Mouse (Mus musculus): ENCODE results near the gene Gm10181. TPM values are rescaled to one million over a fixed set of nuclear protein-coding genes. Genes with fewer than 3 reads are reported as not detected.

Gm10181 gene
- not detected in 2 replicates for polyA plus RNA-seq (2015; fragmentation: Nextera tagmentation; extraction: Ambion mirVana)

GRCm38 (mm10) chr9:25089122-25089521 is at the start of gene Gm10181:
Gm10181 (plus strand) TSS chr9:25089422.
- no peak for ATAC-seq
- WGBS = 87% methylated on average over 2 of the region's 2 CpGs
- H3K27ac ChIP-seq (ENCODE audit: low read length) = no peak within 1 kb of the TSS
- no peaks in the 10 kb centered on the region for H3K27me3 ChIP-seq (replicated peaks; ENCODE audit: control insufficient read depth, insufficient read depth, low read length)
- H3K9ac ChIP-seq (replicated peaks; ENCODE audit: low read depth, low read length) = no peak within 1 kb of the TSS
- H3K9me3 ChIP-seq (ENCODE audit: control insufficient read depth, low read length) = no peaks in the 10 kb centered on the region
- H3K4me1 ChIP-seq (replicated peaks; ENCODE audit: control insufficient read depth, insufficient read depth, low read length) = no peaks in the 10 kb centered on the region
- H3K4me3 ChIP-seq (replicated peaks; ENCODE audit: low read length) = no peak within 1 kb of the TSS
- H3K36me3 ChIP-seq (ENCODE audit: control insufficient read depth, insufficient read depth) = no peaks in the 10 kb centered on the region
- no peak within 1 kb of the TSS for H3K4me2 ChIP-seq (ENCODE audit: low read length)

- whole genome bisulfite sequencing = 26% methylated on average over 6 of the region's 6 CpGs
- Histone ChIP-seq H3K27ac (ENCODE audit: low read length) (no peak overlapping the region), H3K4me3 (replicated peaks; ENCODE audit: low read length) (no peak overlapping the region), H3K36me3 (ENCODE audit: control insufficient read depth, insufficient read depth) (no peaks in the 10 kb centered on the region), H3K9me3 (ENCODE audit: control insufficient read depth, low read length) (no peaks in the 10 kb centered on the region), H3K4me1 (replicated peaks; ENCODE audit: control insufficient read depth, insufficient read depth, low read length) (no peaks in the 10 kb centered on the region; the same call in 1 of the 2 replicates), H3K27me3 (replicated peaks; ENCODE audit: control insufficient read depth, insufficient read depth, low read length) (no peaks in the 10 kb centered on the region), H3K4me2 (ENCODE audit: low read length) (no peak overlapping the region), H3K9ac (replicated peaks; ENCODE audit: low read depth, low read length) (no peak overlapping the region)
- no peak; the same call in 1 of the 2 replicates for ATAC-seq
These were observed 47.6 kb upstream of the Gm10181 start for GRCm38 (mm10) chr9:25041665-25042064.

GRCm38 (mm10) chr9:25042162-25043111 is 46.8 kb upstream of the Gm10181 start:
- H3K27ac ChIP-seq (ENCODE audit: low read length) = no peak overlapping the region
- H3K9me3 ChIP-seq (ENCODE audit: control insufficient read depth, low read length) = no peaks in the 10 kb centered on the region
- no peak for ATAC-seq
- H3K4me3 ChIP-seq (replicated peaks; ENCODE audit: low read length) = no peak overlapping the region
- H3K4me1 ChIP-seq (replicated peaks; ENCODE audit: control insufficient read depth, insufficient read depth, low read length) = no peaks in the 10 kb centered on the region; the same call in 1 of the 2 replicates
- H3K9ac ChIP-seq (replicated peaks; ENCODE audit: low read depth, low read length) = no peak overlapping the region
- H3K36me3 ChIP-seq (ENCODE audit: control insufficient read depth, insufficient read depth) = no peaks in the 10 kb centered on the region
- no peak overlapping the region for H3K4me2 ChIP-seq (ENCODE audit: low read length)
- no peaks in the 10 kb centered on the region for H3K27me3 ChIP-seq (replicated peaks; ENCODE audit: control insufficient read depth, insufficient read depth, low read length)
- WGBS = 67% methylated on average over 15 of the region's 15 CpGs

DNA sequence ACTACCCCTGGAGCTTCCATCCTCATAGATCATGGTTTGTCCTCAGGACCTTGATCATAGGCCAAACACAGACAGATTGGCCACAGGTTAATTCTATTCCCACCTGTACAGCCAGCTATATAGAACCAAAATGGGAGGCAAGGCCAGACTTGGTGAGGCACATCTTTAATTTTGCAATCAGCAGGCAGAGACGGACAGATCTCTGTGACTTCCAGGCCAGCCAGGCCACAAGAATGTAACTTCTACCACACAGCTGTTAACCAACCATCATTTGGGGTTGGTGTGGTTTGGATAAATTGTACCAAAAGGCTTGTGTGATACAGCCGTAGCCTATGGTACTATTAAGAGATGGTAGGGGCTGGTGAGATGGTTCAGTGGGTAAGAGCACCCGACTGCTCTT is 44.9 kb upstream of the Gm10181 start:
- Histone ChIP-seq H3K36me3 (ENCODE audit: control insufficient read depth, insufficient read depth) (no peaks in the 10 kb centered on the region), H3K4me3 (replicated peaks; ENCODE audit: low read length) (no peak overlapping the region), H3K9ac (replicated peaks; ENCODE audit: low read depth, low read length) (no peak overlapping the region), H3K4me1 (replicated peaks; ENCODE audit: control insufficient read depth, insufficient read depth, low read length) (no peaks in the 10 kb centered on the region; the same call in 1 of the 2 replicates), H3K27me3 (replicated peaks; ENCODE audit: control insufficient read depth, insufficient read depth, low read length) (no peaks in the 10 kb centered on the region), H3K4me2 (ENCODE audit: low read length) (no peak overlapping the region), H3K9me3 (ENCODE audit: control insufficient read depth, low read length) (no peaks in the 10 kb centered on the region), H3K27ac (ENCODE audit: low read length) (no peak overlapping the region)
- 97% methylated on average over 3 of the region's 3 CpGs for WGBS
- no peak for ATAC-seq

DNA sequence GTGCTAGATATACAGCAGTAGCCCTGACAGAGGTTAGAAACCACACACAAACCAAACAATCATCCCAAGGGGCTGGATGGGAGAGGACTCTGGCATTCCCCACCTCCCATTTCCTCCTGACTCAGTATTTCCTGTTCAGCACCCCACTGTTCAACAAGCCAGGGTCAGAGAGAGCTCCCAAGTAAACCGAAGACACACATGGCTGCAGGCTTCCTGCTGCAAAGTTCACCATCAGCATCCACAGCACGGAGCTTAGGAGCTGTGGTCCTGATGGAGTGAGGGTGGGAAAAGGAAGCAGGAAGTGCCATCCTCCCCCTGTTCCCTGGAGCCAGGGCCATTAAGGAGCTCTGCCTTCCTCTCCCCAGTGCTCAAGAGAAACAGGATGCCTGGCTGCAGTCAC is 40.9 kb upstream of the Gm10181 start:
- Histone ChIP-seq H3K9ac (replicated peaks; ENCODE audit: low read depth, low read length) (no peak overlapping the region), H3K4me3 (replicated peaks; ENCODE audit: low read length) (no peak overlapping the region), H3K9me3 (ENCODE audit: control insufficient read depth, low read length) (no peaks in the 10 kb centered on the region), H3K36me3 (ENCODE audit: control insufficient read depth, insufficient read depth) (no peaks in the 10 kb centered on the region), H3K27ac (ENCODE audit: low read length) (no peak overlapping the region), H3K4me2 (ENCODE audit: low read length) (no peak overlapping the region), H3K4me1 (replicated peaks; ENCODE audit: control insufficient read depth, insufficient read depth, low read length) (no peaks in the 10 kb centered on the region), H3K27me3 (replicated peaks; ENCODE audit: control insufficient read depth, insufficient read depth, low read length) (no peaks in the 10 kb centered on the region)
- WGBS = 48% methylated on average over 2 of the region's 2 CpGs
- no peak for ATAC-seq

DNA sequence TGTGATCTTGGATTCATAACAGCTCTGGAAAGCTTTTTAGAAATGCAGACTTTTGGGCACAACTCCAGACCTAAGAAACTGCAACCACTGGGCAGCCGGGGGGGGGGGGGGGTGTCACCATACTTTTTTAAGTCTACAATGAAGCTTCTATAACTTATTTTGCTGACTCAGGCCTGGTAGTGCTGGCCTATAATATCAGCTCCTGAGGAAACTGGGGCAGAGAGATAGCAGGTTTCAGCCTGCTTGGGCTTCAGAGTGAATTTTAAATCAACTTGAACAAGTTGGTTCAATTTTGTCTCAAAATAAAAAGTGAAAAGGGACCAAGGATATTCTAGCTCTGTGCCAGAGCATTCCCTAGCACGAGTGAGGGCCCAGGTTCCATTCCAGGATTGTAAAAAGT is 40.3 kb upstream of the Gm10181 start:
- Histone ChIP-seq H3K9me3 (ENCODE audit: control insufficient read depth, low read length) (no peaks in the 10 kb centered on the region), H3K27ac (ENCODE audit: low read length) (no peak overlapping the region), H3K4me2 (ENCODE audit: low read length) (no peak overlapping the region), H3K4me1 (replicated peaks; ENCODE audit: control insufficient read depth, insufficient read depth, low read length) (no peaks in the 10 kb centered on the region), H3K27me3 (replicated peaks; ENCODE audit: control insufficient read depth, insufficient read depth, low read length) (no peaks in the 10 kb centered on the region), H3K4me3 (replicated peaks; ENCODE audit: low read length) (no peak overlapping the region), H3K9ac (replicated peaks; ENCODE audit: low read depth, low read length) (no peak overlapping the region), H3K36me3 (ENCODE audit: control insufficient read depth, insufficient read depth) (no peaks in the 10 kb centered on the region)
- no peak for ATAC-seq
- WGBS = 65% methylated on average over 2 of the region's 2 CpGs

- H3K4me2 ChIP-seq (ENCODE audit: low read length) = no peak overlapping the region
- H3K36me3 ChIP-seq (ENCODE audit: control insufficient read depth, insufficient read depth) = no peaks in the 10 kb centered on the region
- H3K9ac ChIP-seq (replicated peaks; ENCODE audit: low read depth, low read length) = no peak overlapping the region
- H3K27me3 ChIP-seq (replicated peaks; ENCODE audit: control insufficient read depth, insufficient read depth, low read length) = no peaks in the 10 kb centered on the region
- no peak overlapping the region for H3K4me3 ChIP-seq (replicated peaks; ENCODE audit: low read length)
- H3K9me3 ChIP-seq (ENCODE audit: control insufficient read depth, low read length) = no peaks in the 10 kb centered on the region
- WGBS = 62% methylated on average over 4 of the region's 4 CpGs
- H3K27ac ChIP-seq (ENCODE audit: low read length) = no peak overlapping the region
- peaks cover 5% of the 10 kb centered on the region for H3K4me1 ChIP-seq (replicated peaks; ENCODE audit: control insufficient read depth, insufficient read depth, low read length)
- no peak for ATAC-seq
These were observed 37.3 kb upstream of the Gm10181 start for GRCm38 (mm10) chr9:25051901-25052300.

DNA sequence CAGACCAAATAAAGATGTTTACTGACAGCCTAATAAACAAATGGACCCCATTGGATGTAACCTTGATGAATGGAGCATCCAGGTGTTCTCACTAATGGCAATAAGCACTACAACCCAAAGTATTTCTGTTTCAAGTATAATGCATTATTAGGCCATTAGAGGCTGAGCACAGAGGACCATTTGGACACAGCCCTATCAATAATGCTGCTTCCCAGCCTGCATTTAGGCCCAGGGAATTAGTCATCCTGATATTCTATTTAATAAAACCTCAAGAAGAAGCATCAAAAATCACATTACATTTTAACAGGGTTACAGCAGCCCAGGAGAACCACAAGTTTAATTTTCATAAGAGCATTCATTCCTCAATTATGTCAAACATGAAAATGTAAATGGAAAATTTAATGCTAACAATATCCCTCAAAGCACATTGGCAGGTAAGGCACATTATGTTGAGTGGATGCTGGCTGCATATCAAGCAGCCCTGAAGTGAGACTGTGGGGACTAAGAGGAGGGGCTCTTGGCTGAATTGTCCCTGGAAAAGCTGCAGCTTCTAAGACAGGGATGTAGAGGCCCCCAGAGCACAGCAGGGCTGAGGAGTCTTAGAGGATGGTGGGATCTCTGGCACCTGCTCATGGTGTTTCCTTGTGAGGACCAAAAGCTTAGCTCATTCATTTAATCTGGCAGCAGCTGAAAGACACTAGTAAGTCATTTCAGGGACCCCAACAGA is 33.4 kb upstream of the Gm10181 start:
- ATAC-seq = peak; percentile 67; the same call in 1 of the 2 replicates

GRCm38 (mm10) chr9:25058726-25059125 is 30.5 kb upstream of the Gm10181 start:
- no peak overlapping the region for H3K27ac ChIP-seq (ENCODE audit: low read length)
- ATAC-seq = no peak
- H3K4me1 ChIP-seq (replicated peaks; ENCODE audit: control insufficient read depth, insufficient read depth, low read length) = peaks cover 5% of the 10 kb centered on the region
- no peaks in the 10 kb centered on the region for H3K36me3 ChIP-seq (ENCODE audit: control insufficient read depth, insufficient read depth)
- H3K9ac ChIP-seq (replicated peaks; ENCODE audit: low read depth, low read length) = no peak overlapping the region
- 88% methylated on average over 2 of the region's 3 CpGs for WGBS
- no peak overlapping the region for H3K4me2 ChIP-seq (ENCODE audit: low read length)
- H3K27me3 ChIP-seq (replicated peaks; ENCODE audit: control insufficient read depth, insufficient read depth, low read length) = no peaks in the 10 kb centered on the region
- H3K4me3 ChIP-seq (replicated peaks; ENCODE audit: low read length) = no peak overlapping the region
- no peaks in the 10 kb centered on the region for H3K9me3 ChIP-seq (ENCODE audit: control insufficient read depth, low read length)

More for the DNA sequence above, 33.4 kb upstream of the Gm10181 start:
- H3K4me2 ChIP-seq (ENCODE audit: low read length) = no peak overlapping the region
- H3K27ac ChIP-seq (ENCODE audit: low read length) = no peak overlapping the region
- no peak overlapping the region for H3K4me3 ChIP-seq (replicated peaks; ENCODE audit: low read length)
- H3K27me3 ChIP-seq (replicated peaks; ENCODE audit: control insufficient read depth, insufficient read depth, low read length) = no peaks in the 10 kb centered on the region
- no peaks in the 10 kb centered on the region for H3K9me3 ChIP-seq (ENCODE audit: control insufficient read depth, low read length)
- no peaks in the 10 kb centered on the region for H3K36me3 ChIP-seq (ENCODE audit: control insufficient read depth, insufficient read depth)
- H3K9ac ChIP-seq (replicated peaks; ENCODE audit: low read depth, low read length) = no peak overlapping the region
- peaks cover 5% of the 10 kb centered on the region for H3K4me1 ChIP-seq (replicated peaks; ENCODE audit: control insufficient read depth, insufficient read depth, low read length)

Data from forebrain, embryonic 16.5 days (tissue).